Comparison of ENCODE assay signal across 15 mouse cellular contexts in the genomic region with DNA sequence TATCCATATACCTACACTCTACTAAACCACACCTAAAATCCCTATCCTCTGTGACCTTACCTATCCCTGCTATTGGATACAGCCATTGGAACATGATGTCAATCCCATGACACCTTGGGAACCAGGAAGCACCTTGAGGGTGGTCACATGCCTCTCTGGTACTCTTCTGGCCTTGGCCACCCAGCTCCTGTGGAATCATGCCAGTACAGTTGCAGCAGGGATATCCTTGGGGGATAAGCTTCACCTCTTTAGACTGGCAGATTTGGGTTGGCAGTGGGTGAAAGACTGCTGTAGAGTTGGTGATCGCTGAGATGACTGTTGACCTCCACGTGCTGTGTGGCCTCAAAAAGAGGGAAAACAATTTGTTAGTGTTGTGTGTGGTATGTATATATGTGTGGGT. TPM values are rescaled to one million over a fixed set of nuclear protein-coding genes. Genes with fewer than 3 reads are reported as not detected.
"Had no signal": no experiment of that assay in that cellular context is flagged by ENCODE, and none has a peak within 500 bp of the region (broad histone marks: within the 10 kb centered on the region; RNA-seq: fewer than 3 reads in every experiment).

No protein-coding gene starts in this region.

- DNase-seq: lung, adult 2 months; lung, postnatal 14 days; lung, postnatal 36 days; right cerebral cortex, postnatal 14 days; thymus, adult 18-20 months; thymus, postnatal 14 days; thymus, postnatal 4 days had no signal

- ATAC-seq: lung, postnatal 0 days; midbrain, embryonic 13.5 days; midbrain, embryonic 15.5 days had no signal

RNA-seq across cellular contexts. Expression of a gene that starts 3.5 kb away (rescaled TPM):
- total RNA-seq: megakaryocyte progenitor cell, adult 5-6 weeks; monocyte, adult 5-6 weeks; neutrophil, adult 5-6 weeks had no signal
- polyA plus RNA-seq: macrophage; spleen, adult 2 months had no signal

RNA-seq across cellular contexts. Expression of a gene that starts 19.2 kb away (rescaled TPM):
- total RNA-seq: megakaryocyte progenitor cell, adult 5-6 weeks; monocyte, adult 5-6 weeks; neutrophil, adult 5-6 weeks had no signal
- polyA plus RNA-seq: macrophage; spleen, adult 2 months had no signal
